Mouse (Mus musculus): ENCODE measurements at regions not wholly inside any gene's neighbourhood (a gene's known extent, or its start where the extent isn't known, plus 50 kb on each side); places are given as distances from the start of the nearest gene placed in this dataset.

DNA sequence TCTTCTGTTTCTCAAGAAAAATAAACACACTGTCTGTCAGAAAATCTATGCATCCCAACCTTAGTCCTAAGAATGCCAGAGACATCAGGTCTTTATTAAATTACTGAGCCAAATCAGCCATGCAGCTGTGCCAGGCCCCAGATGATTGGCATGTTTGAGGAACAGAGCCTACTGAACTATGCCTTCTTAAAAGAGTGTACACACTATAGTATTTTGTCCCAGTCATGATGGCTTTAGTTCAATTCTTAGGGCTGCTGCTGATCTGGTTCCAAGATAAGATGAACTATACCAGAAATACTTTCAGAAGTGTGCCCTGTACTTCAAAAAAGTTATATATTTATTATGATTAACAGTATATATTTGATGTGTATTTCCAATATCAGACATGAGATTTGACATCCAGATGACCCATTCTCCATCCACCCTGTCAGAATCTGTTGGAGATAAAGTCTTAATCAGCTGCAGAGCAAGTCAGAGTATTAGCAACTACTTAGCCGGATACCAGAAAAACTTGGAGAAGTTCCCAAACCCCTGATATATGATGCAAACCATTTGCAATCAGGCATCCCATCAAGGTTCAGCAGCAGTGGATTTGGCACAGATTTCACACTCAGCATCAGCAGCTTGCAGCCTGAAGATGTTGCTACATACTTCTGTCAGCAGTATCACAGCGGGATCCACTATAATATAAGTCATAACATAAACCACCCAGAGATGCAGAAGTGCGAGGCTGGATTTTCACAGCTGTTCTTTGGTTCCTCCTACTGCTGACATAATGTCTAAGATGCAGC lies 913.6 kb upstream of the Tacstd2 start:
- no peak for TF ChIP-seq CHD2 (IDR thresholded peaks at IDR 0.05; ENCODE audit: low read depth, low read length)
- TF ChIP-seq ZNF384 (IDR thresholded peaks at IDR 0.05; ENCODE audit: low read depth, low read length), result no peak
- TF ChIP-seq MAFK (IDR thresholded peaks at IDR 0.05; ENCODE audit: insufficient read depth, low read depth, low read length), result no peak
- no peak for TF ChIP-seq ZC3H11A (IDR thresholded peaks at IDR 0.05; ENCODE audit: borderline replicate concordance, low read depth, low read length)
- TF ChIP-seq HCFC1 (IDR thresholded peaks at IDR 0.05; ENCODE audit: borderline replicate concordance, insufficient read depth, low read length), result no peak
- H3K4me1 ChIP-seq (ENCODE audit: control insufficient read depth in 2 of 2, insufficient read depth in 2 of 2, low read length in 2 of 2, poor library complexity in 1 of 2), result no peaks in the 10 kb centered on the region
- no peak overlapping the region for H3K4me3 ChIP-seq (ENCODE audit: insufficient read depth in 1 of 2, low read depth in 1 of 2, low read length in 2 of 2, poor library complexity in 1 of 2, severe bottlenecking in 1 of 2)
- no peaks in the 10 kb centered on the region for H3K9me3 ChIP-seq (ENCODE audit: control insufficient read depth, insufficient read depth, low read depth, low read length)
- H3K9ac ChIP-seq (ENCODE audit: insufficient read depth, low read depth, low read length, poor library complexity, severe bottlenecking), result no peak overlapping the region
- in situ Hi-C loops (cut with MboI; ENCODE audit: low sequenced_read_pairs in 2 of 2, unreplicated experiment in 2 of 2), result no loop called here
- H3K36me3 ChIP-seq (ENCODE audit: control insufficient read depth, insufficient read depth, low read length, poor library complexity, severe bottlenecking), result no peaks in the 10 kb centered on the region
- DNase-seq (ENCODE audit: low read depth, low spot score), result no peak
- H3K27ac ChIP-seq (ENCODE audit: insufficient read depth, low read depth, low read length, poor library complexity, severe bottlenecking), result no peak overlapping the region

DNA sequence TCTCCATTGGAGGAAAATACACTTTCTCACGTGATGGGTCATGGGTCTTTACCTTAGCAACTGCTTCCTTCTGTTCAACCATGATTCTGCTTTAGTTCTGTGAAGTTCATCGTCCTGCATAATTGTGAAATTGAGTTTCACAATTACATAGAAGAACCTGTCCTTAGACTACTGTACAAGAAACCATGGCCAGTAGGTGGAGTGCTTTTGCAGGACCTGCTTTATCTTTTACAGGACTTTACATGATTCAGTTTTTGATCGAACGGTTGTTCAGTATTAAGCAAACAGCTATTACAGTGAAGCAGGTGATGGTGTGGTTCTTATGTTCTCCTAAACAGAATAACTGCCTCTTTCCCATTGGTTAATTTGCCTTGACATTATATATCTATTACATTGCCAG lies 910.2 kb upstream of the Tacstd2 start:
- H3K4me3 ChIP-seq (ENCODE audit: insufficient read depth in 1 of 2, low read depth in 1 of 2, low read length in 2 of 2, poor library complexity in 1 of 2, severe bottlenecking in 1 of 2), result no peak overlapping the region
- H3K27ac ChIP-seq (ENCODE audit: insufficient read depth, low read depth, low read length, poor library complexity, severe bottlenecking), result no peak overlapping the region
- no peaks in the 10 kb centered on the region for H3K9me3 ChIP-seq (ENCODE audit: control insufficient read depth, insufficient read depth, low read depth, low read length)
- H3K4me1 ChIP-seq (ENCODE audit: control insufficient read depth in 2 of 2, insufficient read depth in 2 of 2, low read length in 2 of 2, poor library complexity in 1 of 2), result no peaks in the 10 kb centered on the region
- no peaks in the 10 kb centered on the region for H3K36me3 ChIP-seq (ENCODE audit: control insufficient read depth, insufficient read depth, low read length, poor library complexity, severe bottlenecking)
- in situ Hi-C loops (cut with MboI; ENCODE audit: low sequenced_read_pairs in 2 of 2, unreplicated experiment in 2 of 2), result no loop called here
- H3K9ac ChIP-seq (ENCODE audit: insufficient read depth, low read depth, low read length, poor library complexity, severe bottlenecking), result no peak overlapping the region
- TF ChIP-seq ZNF384 (IDR thresholded peaks at IDR 0.05; ENCODE audit: low read depth, low read length) (no peak), ZC3H11A (IDR thresholded peaks at IDR 0.05; ENCODE audit: borderline replicate concordance, low read depth, low read length) (no peak), MAFK (IDR thresholded peaks at IDR 0.05; ENCODE audit: insufficient read depth, low read depth, low read length) (no peak), HCFC1 (IDR thresholded peaks at IDR 0.05; ENCODE audit: borderline replicate concordance, insufficient read depth, low read length) (no peak), CHD2 (IDR thresholded peaks at IDR 0.05; ENCODE audit: low read depth, low read length) (no peak)
- DNase-seq (ENCODE audit: low read depth, low spot score), result no peak

DNA sequence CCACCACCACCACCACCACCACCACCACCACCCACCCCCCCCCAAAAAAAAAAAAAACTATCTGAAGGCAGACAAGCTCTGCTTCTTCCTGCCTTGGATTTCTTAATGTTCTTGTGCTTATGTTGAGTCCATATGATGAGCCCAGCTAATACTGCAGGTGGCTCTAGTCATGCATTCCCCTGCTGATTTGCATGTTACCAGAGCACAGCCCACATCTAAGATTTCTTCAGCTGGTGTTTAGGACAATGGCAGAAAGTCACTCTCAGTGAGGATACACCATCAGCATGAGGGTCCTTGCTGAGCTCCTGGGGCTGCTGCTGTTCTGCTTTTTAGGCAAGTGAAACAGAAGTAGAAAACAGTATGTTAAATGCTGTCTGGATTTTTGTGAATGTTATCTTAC lies 901.6 kb upstream of the Tacstd2 start:
- Histone ChIP-seq H3K4me1 (ENCODE audit: control insufficient read depth in 2 of 2, insufficient read depth in 2 of 2, low read length in 2 of 2, poor library complexity in 1 of 2) (no peaks in the 10 kb centered on the region), H3K36me3 (ENCODE audit: control insufficient read depth, insufficient read depth, low read length, poor library complexity, severe bottlenecking) (no peaks in the 10 kb centered on the region), H3K4me3 (ENCODE audit: insufficient read depth in 1 of 2, low read depth in 1 of 2, low read length in 2 of 2, poor library complexity in 1 of 2, severe bottlenecking in 1 of 2) (no peak overlapping the region), H3K27ac (ENCODE audit: insufficient read depth, low read depth, low read length, poor library complexity, severe bottlenecking) (no peak overlapping the region), H3K9ac (ENCODE audit: insufficient read depth, low read depth, low read length, poor library complexity, severe bottlenecking) (no peak overlapping the region), H3K9me3 (ENCODE audit: control insufficient read depth, insufficient read depth, low read depth, low read length) (no peaks in the 10 kb centered on the region)
- TF ChIP-seq CHD2 (IDR thresholded peaks at IDR 0.05; ENCODE audit: low read depth, low read length) (no peak), HCFC1 (IDR thresholded peaks at IDR 0.05; ENCODE audit: borderline replicate concordance, insufficient read depth, low read length) (no peak), MAFK (IDR thresholded peaks at IDR 0.05; ENCODE audit: insufficient read depth, low read depth, low read length) (no peak), ZNF384 (IDR thresholded peaks at IDR 0.05; ENCODE audit: low read depth, low read length) (no peak), ZC3H11A (IDR thresholded peaks at IDR 0.05; ENCODE audit: borderline replicate concordance, low read depth, low read length) (no peak)
- in situ Hi-C loops (cut with MboI; ENCODE audit: low sequenced_read_pairs in 2 of 2, unreplicated experiment in 2 of 2), result no loop called here
- DNase-seq (ENCODE audit: low read depth, low spot score), result no peak

Measured in ES-E14 (cell line).